Mouse (Mus musculus) lung, embryonic 14.5 days (tissue): ENCODE data around the gene Cd33. TPM values are rescaled to one million over a fixed set of nuclear protein-coding genes. Genes with fewer than 3 reads are reported as not detected.

Experiments
- ATAC-seq: fragments of 200-750 bp; cut with Nextera tagmentation; 2 replicates; pipeline ENCODE4 v1.8.0; 2017; ENCODE audit warnings: mild to moderate bottlenecking, moderate TSS enrichment, moderate library complexity; ENCODE audit not compliant: insufficient read depth
- DNase-seq: peaks from one replicate; pipeline ENCODE4 v3.0.0-alpha.2; 2015
- H3K27ac ChIP-seq: fragments of 300-500 bp; sonication (generic); 2 replicates; pipeline ENCODE4 v1.5.1; 2014; ENCODE audit warnings: low read depth, mild to moderate bottlenecking, moderate library complexity
- H3K27me3 ChIP-seq: fragments of 300-500 bp; sonication (generic); 2 replicates; pipeline ENCODE4 v1.6.1; 2014; ENCODE audit warnings: low read length, control low read depth; ENCODE audit not compliant: insufficient read depth
- H3K36me3 ChIP-seq: fragments of 300-500 bp; sonication (generic); 2 replicates; pipeline ENCODE4 v1.6.1; 2014; ENCODE audit warnings: control low read depth; ENCODE audit not compliant: insufficient read depth
- H3K4me1 ChIP-seq: fragments of 300-500 bp; sonication (generic); 2 replicates; pipeline ENCODE4 v1.6.1; 2014; ENCODE audit warnings: antibody characterized with exemption, control low read depth; ENCODE audit not compliant: insufficient read depth
- H3K4me2 ChIP-seq: fragments of 300-500 bp; sonication (generic); 2 replicates; pipeline ENCODE4 v1.6.1; 2014; ENCODE audit warnings: mild to moderate bottlenecking
- H3K4me3 ChIP-seq: fragments of 300-500 bp; sonication (generic); 2 replicates; pipeline ENCODE4 v1.5.1; 2014; ENCODE audit warnings: low read depth, low read length
- H3K9ac ChIP-seq: fragments of 300-500 bp; sonication (generic); 2 replicates; pipeline ENCODE4 v1.6.1; 2014
- H3K9me3 ChIP-seq: fragments of 300-500 bp; sonication (generic); 2 replicates; pipeline ENCODE4 v1.6.1; 2016; ENCODE audit warnings: low read depth, low read length, control low read depth
- CTCF ChIP-seq: IDR thresholded peaks from 2 replicates; pipeline ENCODE4 v1.5.1; 2016; ENCODE audit warnings: antibody characterized with exemption, low read depth
- WGBS: fragments of 180-500 bp; shearing (Covaris S2); extraction: QIAGEN DNeasy Blood & Tissue Kit; methylation state at CpG from one replicate; pipeline ENCODE4 v1.1.7; 2014; 5-methylcytosine and 5-hydroxymethylcytosine counted together
- polyA plus RNA-seq: library from polyadenylated mRNA; unstranded; fragments of >200 nt; fragmentation: Nextera tagmentation; extraction: Ambion mirVana; gene quantifications from 2 replicates; pipeline ENCODE4 v1.2.1, GENCODE M21; 2014

Cd33 gene
- polyA plus RNA-seq, 1 experiment from 2014 or later, result 2.0 TPM

DNA sequence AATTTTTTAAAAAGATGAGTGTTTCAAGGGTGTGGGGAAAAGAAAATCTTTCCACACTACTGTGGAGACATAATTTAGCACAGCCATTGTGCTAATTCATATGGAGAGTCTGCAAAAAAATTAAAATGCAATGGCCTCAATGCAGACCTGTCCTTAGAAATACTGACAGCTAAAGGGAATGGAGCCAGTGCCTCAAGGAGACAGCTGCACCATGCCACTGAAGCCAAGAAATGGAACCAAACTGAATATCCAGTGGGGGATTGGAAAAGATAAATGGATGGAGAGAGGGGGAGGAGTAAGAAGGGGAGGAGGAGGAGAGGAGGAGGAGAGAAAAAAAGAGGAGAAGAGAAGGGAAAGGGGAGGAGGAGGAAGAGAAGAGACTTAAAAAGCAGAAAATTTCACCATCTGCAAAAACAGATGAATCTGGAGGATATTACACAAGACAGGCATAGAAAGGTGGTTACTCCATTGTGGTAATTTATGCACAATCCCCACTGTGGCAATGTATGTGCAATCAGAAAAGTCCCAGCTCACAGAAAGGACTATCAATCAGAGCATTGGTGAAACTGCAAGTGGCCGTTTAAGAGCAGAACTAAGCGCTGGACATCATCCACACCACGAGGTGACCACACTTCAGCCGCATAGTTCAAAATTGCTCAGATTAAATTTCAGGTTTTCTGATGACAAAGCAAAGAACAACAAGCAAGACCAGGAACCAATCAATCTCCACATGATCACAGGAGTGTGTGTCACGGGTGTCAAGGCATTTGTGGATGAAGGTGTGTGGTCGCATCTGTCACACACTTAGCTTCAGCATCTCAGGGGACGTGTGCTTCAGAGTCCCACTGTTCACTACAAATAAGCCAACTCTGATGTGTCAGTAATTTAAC is 1.7 kb upstream of the Cd33 start:
- Histone ChIP-seq H3K4me1 (no peaks in the 10 kb centered on the region), H3K27ac (no peak overlapping the region), H3K4me3 (no peak overlapping the region), H3K36me3 (no peaks in the 10 kb centered on the region), H3K4me2 (no peak overlapping the region), H3K9ac (no peak overlapping the region), H3K27me3 (no peaks in the 10 kb centered on the region), H3K9me3 (no peaks in the 10 kb centered on the region)
- 43% methylated on average over 7 of the region's 7 CpGs for WGBS
- ATAC-seq (no peak), DNase-seq (no peak)
- TF ChIP-seq CTCF, result no peak

DNA sequence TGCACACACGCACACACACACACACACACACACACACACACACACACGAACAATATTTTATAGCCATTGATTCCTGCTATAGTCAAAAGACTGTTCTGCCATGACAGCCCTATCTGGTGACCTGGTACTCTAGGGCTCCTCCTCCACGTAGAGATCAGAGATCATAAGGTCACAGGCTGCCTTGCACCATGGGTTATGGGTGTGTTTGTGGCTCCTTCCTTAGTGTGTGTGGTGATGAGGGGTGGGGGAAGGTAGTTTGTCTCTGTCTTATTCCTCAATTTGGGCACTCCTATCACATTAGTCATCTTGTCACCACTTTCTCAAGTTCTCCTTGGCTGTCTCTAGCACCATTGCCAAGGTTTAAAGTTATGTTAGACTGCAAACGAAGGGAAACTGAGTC is 5.7 kb downstream of the Cd33 start:
- no peak for DNase-seq
- WGBS, result 58% methylated on average over 4 of the region's 4 CpGs
- no peaks in the 10 kb centered on the region for H3K27me3 ChIP-seq

DNA sequence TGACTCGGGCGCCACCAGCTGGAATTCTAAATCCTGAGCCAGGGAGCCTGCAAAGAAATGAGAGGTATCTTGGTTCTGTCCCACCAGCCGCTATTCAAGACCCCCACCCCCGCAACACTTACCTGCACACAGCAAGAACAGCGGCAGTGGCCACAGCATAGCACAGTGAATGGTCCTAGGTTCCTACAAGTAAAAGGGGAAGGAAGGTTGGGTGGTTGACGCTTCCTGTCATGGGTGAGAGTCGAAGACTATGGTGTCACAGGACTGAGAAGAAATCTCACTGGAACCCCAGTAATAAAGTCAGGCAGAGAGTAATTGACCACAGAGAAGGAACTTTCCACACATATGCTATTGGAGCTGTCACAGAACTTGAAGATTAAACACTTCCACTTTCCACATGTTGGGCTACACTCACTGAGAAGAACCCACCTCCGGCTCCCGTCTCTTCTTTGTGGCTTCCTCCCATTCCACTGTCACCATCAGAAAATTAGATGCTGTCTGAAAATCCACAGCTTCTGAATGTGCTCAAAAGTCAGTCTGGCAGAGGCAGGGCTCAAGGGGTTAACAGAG is 11.2 kb downstream of the Cd33 start:
- Histone ChIP-seq H3K4me2 (no peak overlapping the region), H3K27me3 (no peaks in the 10 kb centered on the region), H3K27ac (no peak overlapping the region), H3K36me3 (no peaks in the 10 kb centered on the region), H3K9ac (no peak overlapping the region), H3K4me1 (no peaks in the 10 kb centered on the region), H3K4me3 (no peak overlapping the region), H3K9me3 (no peaks in the 10 kb centered on the region)
- ATAC-seq, result no peak
- no peak for TF ChIP-seq CTCF
- 79% methylated on average over 9 of the region's 9 CpGs for WGBS
- no peak for DNase-seq

More for the DNA sequence above, 5.7 kb downstream of the Cd33 start:
- H3K4me3 ChIP-seq, result no peak overlapping the region
- no peak overlapping the region for H3K27ac ChIP-seq
- no peaks in the 10 kb centered on the region for H3K9me3 ChIP-seq
- no peak for TF ChIP-seq CTCF
- no peak for ATAC-seq
- H3K4me2 ChIP-seq, result no peak overlapping the region
- no peaks in the 10 kb centered on the region for H3K36me3 ChIP-seq
- no peaks in the 10 kb centered on the region for H3K4me1 ChIP-seq
- H3K9ac ChIP-seq, result no peak overlapping the region

DNA sequence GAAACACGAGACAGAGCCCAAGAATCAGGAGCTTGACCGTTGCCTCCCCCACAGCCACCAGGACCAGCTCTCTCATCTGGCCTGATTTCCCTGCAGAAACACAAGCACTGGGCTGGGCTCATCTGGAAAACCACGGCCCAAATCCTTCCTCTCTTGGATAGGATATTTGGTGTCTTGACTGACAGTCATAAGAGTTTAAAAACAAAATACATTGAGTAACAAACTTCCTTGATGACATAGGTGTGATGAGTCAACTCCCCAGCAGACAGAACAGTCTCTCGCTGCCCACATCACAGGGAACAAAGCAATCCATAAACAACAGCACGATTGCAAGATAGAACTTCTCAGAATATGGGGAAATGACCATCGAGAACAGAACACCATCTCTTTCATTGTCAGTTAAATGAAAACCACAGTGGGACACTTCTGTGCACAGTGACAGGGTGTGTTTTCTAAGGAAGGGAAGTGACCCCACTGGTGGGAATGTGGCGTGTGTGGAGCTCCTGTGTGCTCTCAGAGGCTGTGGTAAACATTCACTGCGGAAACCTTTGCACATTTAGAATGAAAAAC is 13.9 kb downstream of the Cd33 start:
- ATAC-seq (no peak), DNase-seq (no peak)
- Histone ChIP-seq H3K9me3 (no peaks in the 10 kb centered on the region), H3K27me3 (no peaks in the 10 kb centered on the region), H3K4me1 (no peaks in the 10 kb centered on the region), H3K4me3 (no peak overlapping the region), H3K27ac (no peak overlapping the region), H3K4me2 (no peak overlapping the region), H3K36me3 (no peaks in the 10 kb centered on the region), H3K9ac (no peak overlapping the region)
- TF ChIP-seq CTCF, result no peak
- 63% methylated on average over 8 of the region's 8 CpGs for WGBS

DNA sequence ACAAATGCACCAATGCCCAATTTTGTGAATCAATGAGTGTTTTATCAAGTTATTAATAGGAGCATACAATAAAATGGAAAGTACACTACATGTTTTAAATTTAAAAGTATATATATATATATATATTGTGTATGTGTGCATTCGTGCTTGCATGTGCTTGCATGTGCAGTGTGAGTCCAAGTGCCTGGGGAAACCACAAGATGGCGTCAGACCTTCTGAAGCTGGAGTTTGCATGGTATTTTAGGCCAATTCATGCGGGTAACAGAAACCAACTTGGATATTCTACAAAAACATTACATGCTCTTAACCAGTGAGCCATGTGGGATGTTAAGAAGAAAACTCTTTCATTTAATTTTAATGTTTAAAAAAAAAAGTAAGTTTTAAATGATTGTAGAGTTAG is 18.9 kb downstream of the Cd33 start:
- Histone ChIP-seq H3K27me3 (no peaks in the 10 kb centered on the region), H3K4me1 (no peaks in the 10 kb centered on the region), H3K36me3 (no peaks in the 10 kb centered on the region), H3K4me2 (no peak overlapping the region), H3K9me3 (no peaks in the 10 kb centered on the region), H3K9ac (no peak overlapping the region), H3K27ac (no peak overlapping the region), H3K4me3 (no peak overlapping the region)
- 44% methylated on average over 3 of the region's 3 CpGs for WGBS
- DNase-seq (peak; percentile 11), ATAC-seq (no peak)
- no peak for TF ChIP-seq CTCF

DNA sequence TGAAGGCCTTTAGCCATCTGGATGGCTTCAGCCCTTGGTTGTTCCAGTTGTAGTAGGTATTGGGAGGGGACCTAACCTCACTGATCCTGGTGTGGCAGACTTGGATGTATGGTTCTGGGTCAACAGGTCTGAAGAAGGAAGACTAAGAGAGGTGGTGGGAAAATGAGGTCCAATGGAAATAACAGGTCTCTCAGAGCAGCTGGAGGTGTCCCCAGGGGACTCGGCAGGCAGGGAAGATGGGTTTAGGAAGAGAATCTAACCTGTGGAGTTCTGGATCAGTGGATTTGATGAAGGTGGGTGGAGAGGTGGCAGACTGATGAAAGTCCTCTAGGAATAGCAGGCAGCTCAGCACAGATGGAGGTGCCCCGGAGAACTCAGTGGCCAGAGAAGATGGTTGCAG is 21.5 kb downstream of the Cd33 start:
- Histone ChIP-seq H3K27ac (no peak overlapping the region), H3K4me2 (no peak overlapping the region), H3K4me3 (no peak overlapping the region), H3K9me3 (no peaks in the 10 kb centered on the region), H3K9ac (no peak overlapping the region), H3K27me3 (no peaks in the 10 kb centered on the region), H3K4me1 (no peaks in the 10 kb centered on the region), H3K36me3 (no peaks in the 10 kb centered on the region)
- no peak for TF ChIP-seq CTCF
- ATAC-seq (no peak), DNase-seq (no peak)
- WGBS, result 87% methylated on average over 2 of the region's 2 CpGs

DNA sequence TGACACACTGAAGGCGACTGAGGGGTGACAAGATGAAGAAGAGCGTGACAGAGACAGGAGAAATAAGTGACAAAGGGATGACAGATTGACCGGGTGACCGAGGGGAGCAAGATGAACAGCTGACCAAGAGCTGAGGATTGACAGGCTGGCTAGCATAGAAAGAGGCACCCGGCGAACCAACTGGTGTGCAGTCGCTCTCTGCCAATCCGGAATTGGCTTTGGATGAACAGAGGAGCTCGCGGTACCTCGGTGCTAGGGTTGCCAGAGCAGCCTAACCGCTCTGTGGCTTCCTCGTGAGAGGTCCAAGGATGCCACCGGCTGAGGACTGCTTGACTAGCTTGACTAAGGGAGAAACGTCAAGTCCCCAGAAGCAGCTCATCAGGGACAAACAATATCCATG is 25.9 kb downstream of the Cd33 start:
- WGBS, result 80% methylated on average over 15 of the region's 15 CpGs
- no peak for TF ChIP-seq CTCF
- Histone ChIP-seq H3K27me3 (no peaks in the 10 kb centered on the region), H3K9ac (no peak overlapping the region), H3K4me1 (no peaks in the 10 kb centered on the region), H3K9me3 (no peaks in the 10 kb centered on the region), H3K4me3 (no peak overlapping the region), H3K27ac (no peak overlapping the region), H3K4me2 (no peak overlapping the region), H3K36me3 (no peaks in the 10 kb centered on the region)
- no peak for DNase-seq
- no peak for ATAC-seq
